Mouse (Mus musculus): ENCODE results near the gene Olfr424. TPM values are rescaled to one million over a fixed set of nuclear protein-coding genes. Genes with fewer than 3 reads are reported as not detected.

Gene Olfr424
- polyA plus RNA-seq, 1 experiment from 2014 or later, result not detected

DNA sequence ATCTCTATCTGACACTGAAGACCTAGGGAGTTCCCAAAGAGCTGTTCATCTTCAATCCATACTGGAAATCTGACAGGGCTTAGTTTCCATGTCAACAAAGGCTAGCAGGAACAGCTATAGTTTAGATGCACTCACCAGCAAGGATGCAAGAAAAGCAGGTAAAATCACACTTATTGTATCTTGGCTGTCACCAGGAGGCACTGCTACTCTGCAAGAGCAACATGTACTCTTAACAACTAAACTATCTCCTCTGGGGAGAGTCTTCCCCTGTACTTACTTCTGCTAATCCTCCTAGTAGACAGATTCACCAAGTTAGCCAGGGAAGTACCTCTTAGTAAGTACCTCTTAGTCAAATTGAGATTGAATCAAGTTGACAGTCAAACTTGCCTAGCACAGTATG, 37.7 kb downstream of the Olfr424 start:
- ATAC-seq (ENCODE audit: insufficient read depth, low FRiP score, low read depth), result no peak
- Histone ChIP-seq H3K27me3 (replicated peaks) (no peaks in the 10 kb centered on the region), H3K36me3 (no peaks in the 10 kb centered on the region), H3K4me3 (replicated peaks) (no peak overlapping the region), H3K9ac (no peak overlapping the region), H3K4me2 (no peak overlapping the region), H3K4me1 (no peaks in the 10 kb centered on the region), H3K27ac (no peak overlapping the region), H3K9me3 (no peaks in the 10 kb centered on the region)

DNA sequence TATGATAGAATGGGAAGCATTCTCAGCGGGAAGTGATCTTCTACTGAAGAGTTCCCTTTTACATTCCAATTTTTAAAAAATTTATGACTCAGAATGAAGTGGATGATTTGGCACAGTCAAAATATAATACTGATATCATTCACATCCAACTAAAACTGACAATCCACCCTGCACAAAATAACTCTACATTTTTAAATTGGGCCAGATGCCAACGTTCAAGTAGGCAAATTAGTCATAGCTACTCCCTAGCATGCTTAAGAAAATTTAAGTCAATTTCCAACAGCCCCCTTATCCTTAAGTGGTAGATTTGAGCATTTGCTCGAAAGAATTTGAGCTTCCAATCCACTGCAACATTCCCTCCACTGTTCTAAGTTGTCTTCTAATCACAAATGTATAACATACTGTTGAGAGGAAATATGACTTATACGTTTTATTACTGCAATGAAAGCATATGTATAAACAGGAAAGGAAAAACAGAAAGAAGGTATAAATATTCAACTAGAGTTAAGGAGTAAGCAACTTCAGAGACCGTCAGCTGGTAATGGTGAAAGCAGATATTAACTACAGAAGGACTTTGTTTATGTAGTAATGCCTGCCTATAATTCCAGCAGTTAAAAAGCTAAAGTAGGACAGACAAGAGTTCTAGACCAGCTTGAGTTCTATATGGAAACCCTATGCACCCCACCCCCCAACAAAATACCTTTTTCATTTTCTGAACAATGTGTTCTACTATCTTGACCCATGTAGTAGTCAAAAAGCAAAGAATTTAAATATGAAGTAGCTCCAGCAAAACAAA, 39.6 kb downstream of the Olfr424 start:
- Histone ChIP-seq H3K4me1 (no peaks in the 10 kb centered on the region), H3K9ac (no peak overlapping the region), H3K4me3 (replicated peaks) (no peak overlapping the region), H3K36me3 (no peaks in the 10 kb centered on the region), H3K4me2 (no peak overlapping the region), H3K9me3 (no peaks in the 10 kb centered on the region), H3K27me3 (replicated peaks) (no peaks in the 10 kb centered on the region), H3K27ac (no peak overlapping the region)
- WGBS, result 56% methylated on average over 5 of the region's 5 CpGs
- ATAC-seq (ENCODE audit: insufficient read depth, low FRiP score, low read depth), result no peak

DNA sequence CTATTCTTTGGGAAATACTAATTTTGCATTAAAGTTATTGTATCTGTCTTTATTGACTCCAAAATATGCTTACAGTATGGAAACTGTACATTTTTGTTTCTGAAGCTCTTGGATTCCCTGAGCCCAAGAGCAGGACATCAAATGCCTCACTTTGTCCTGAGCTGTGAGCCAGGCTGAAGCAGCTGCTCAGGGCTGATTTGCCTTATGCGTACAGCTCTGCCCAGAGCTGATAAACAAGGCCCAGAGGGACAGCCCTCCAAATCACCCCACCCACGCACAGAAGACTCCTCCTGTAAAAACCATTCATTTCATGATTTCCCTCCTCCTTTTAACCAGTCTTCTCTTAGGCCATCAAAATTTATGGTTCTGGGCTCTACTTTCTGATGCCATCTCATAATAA, 40.2 kb downstream of the Olfr424 start:
- H3K4me2 ChIP-seq, result no peak overlapping the region
- no peak overlapping the region for H3K9ac ChIP-seq
- no peaks in the 10 kb centered on the region for H3K36me3 ChIP-seq
- 40% methylated on average over 2 of the region's 2 CpGs for WGBS
- no peak overlapping the region for H3K4me3 ChIP-seq (replicated peaks)
- H3K4me1 ChIP-seq, result no peaks in the 10 kb centered on the region
- no peak overlapping the region for H3K27ac ChIP-seq
- no peaks in the 10 kb centered on the region for H3K9me3 ChIP-seq
- ATAC-seq (ENCODE audit: insufficient read depth, low FRiP score, low read depth), result peak; percentile 98
- no peaks in the 10 kb centered on the region for H3K27me3 ChIP-seq (replicated peaks)

- ATAC-seq (ENCODE audit: insufficient read depth, low FRiP score, low read depth), result peak; percentile 78; the same call in 1 of the 2 replicates
- Histone ChIP-seq H3K4me3 (replicated peaks) (no peak within 1 kb of the TSS), H3K4me2 (no peak within 1 kb of the TSS), H3K9ac (no peak within 1 kb of the TSS), H3K27me3 (replicated peaks) (no peaks in the 10 kb centered on the region), H3K36me3 (no peaks in the 10 kb centered on the region), H3K9me3 (no peaks in the 10 kb centered on the region), H3K27ac (no peak within 1 kb of the TSS), H3K4me1 (no peaks in the 10 kb centered on the region)
- WGBS, result 40% methylated on average over 3 of the region's 3 CpGs
Observed at GRCm38 (mm10) chr1:174172605-174173004, 41.3 kb downstream of the Olfr424 start, which contains the start of gene Spta1. Spta1 (plus strand) TSS chr1:174172776.

Other genes starting within 250 kb of the Olfr424 start
- gene Ifi211, start 218.5 kb upstream of the Olfr424 start, polyA plus RNA-seq (2015; fragmentation: Nextera tagmentation; extraction: Ambion mirVana), result 0.92 and 1.2 TPM in 2 replicates
- gene Mndal, start 189.0 kb upstream of the Olfr424 start, polyA plus RNA-seq (2015; fragmentation: Nextera tagmentation; extraction: Ambion mirVana), result 3.6 and 3.8 TPM in 2 replicates
- 1.9 and 3.2 TPM in 2 replicates for gene Ifi203, start 188.8 kb upstream of the Olfr424 start, polyA plus RNA-seq (2015; fragmentation: Nextera tagmentation; extraction: Ambion mirVana)
- gene Ifi202b, start 148.8 kb upstream of the Olfr424 start, polyA plus RNA-seq (2015; fragmentation: Nextera tagmentation; extraction: Ambion mirVana), result 0.43 and 0.82 TPM in 2 replicates
- 0.46 and 0.83 TPM in 2 replicates for gene Ifi205, start 99.7 kb upstream of the Olfr424 start, polyA plus RNA-seq (2015; fragmentation: Nextera tagmentation; extraction: Ambion mirVana)
- 0.05 and 0.09 TPM in 2 replicates for gene Olfr433, start 90.8 kb upstream of the Olfr424 start, polyA plus RNA-seq (2015; fragmentation: Nextera tagmentation; extraction: Ambion mirVana)
- not detected in 2 replicates for gene Olfr432, start 82.3 kb upstream of the Olfr424 start, polyA plus RNA-seq (2015; fragmentation: Nextera tagmentation; extraction: Ambion mirVana)
- not detected in 2 replicates for gene Olfr430, start 64.9 kb upstream of the Olfr424 start, polyA plus RNA-seq (2015; fragmentation: Nextera tagmentation; extraction: Ambion mirVana)
- gene Olfr429, start 47.2 kb upstream of the Olfr424 start, polyA plus RNA-seq (2015; fragmentation: Nextera tagmentation; extraction: Ambion mirVana), result not detected in 2 replicates
- not detected in 2 replicates for gene Olfr427, start 34.6 kb upstream of the Olfr424 start, polyA plus RNA-seq (2015; fragmentation: Nextera tagmentation; extraction: Ambion mirVana)
- gene Olfr231, start 10.4 kb upstream of the Olfr424 start, polyA plus RNA-seq (2015; fragmentation: Nextera tagmentation; extraction: Ambion mirVana), result not detected in 2 replicates
- not detected in 2 replicates for gene Olfr420, start 24.1 kb downstream of the Olfr424 start, polyA plus RNA-seq (2015; fragmentation: Nextera tagmentation; extraction: Ambion mirVana)
- 1.3 and 2.8 TPM in 2 replicates for gene Spta1, start 41.3 kb downstream of the Olfr424 start, polyA plus RNA-seq (2015; fragmentation: Nextera tagmentation; extraction: Ambion mirVana)
- not detected in 2 replicates for gene Olfr419, start 120.5 kb downstream of the Olfr424 start, polyA plus RNA-seq (2015; fragmentation: Nextera tagmentation; extraction: Ambion mirVana)
- gene Mptx1, start 199.0 kb downstream of the Olfr424 start, polyA plus RNA-seq (2015; fragmentation: Nextera tagmentation; extraction: Ambion mirVana), result 0.50 and 0.51 TPM in 2 replicates
- gene Olfr417, start 233.6 kb downstream of the Olfr424 start, polyA plus RNA-seq (2015; fragmentation: Nextera tagmentation; extraction: Ambion mirVana), result not detected in 2 replicates

Measured in stomach, embryonic 15.5 days (tissue).